Mouse (Mus musculus) forebrain, embryonic 11.5 days (tissue): ENCODE measurements around the gene Stim2. TPM values are rescaled to one million over a fixed set of nuclear protein-coding genes. Genes with fewer than 3 reads are reported as not detected.

Experiments
- ATAC-seq: fragments of 200-750 bp; cut with Nextera tagmentation; replicated peaks from 2 replicates; pipeline ENCODE4 v1.8.0; 2017; ENCODE audit warnings: moderate TSS enrichment; ENCODE audit not compliant: low FRiP score
- DNase-seq: peaks from one replicate; pipeline ENCODE4 v3.0.0-alpha.2; 2017; ENCODE audit warnings: low spot score
- H3K27ac ChIP-seq: fragments of 300-500 bp; sonication (generic); 2 replicates; pipeline ENCODE4 v1.5.1; 2014; ENCODE audit warnings: low read depth, low read length
- H3K27me3 ChIP-seq: fragments of 300-500 bp; sonication (generic); 2 replicates; pipeline ENCODE4 v1.6.1; 2014; ENCODE audit warnings: mild to moderate bottlenecking, low read length, mixed read lengths; ENCODE audit not compliant: control insufficient read depth, insufficient read depth
- H3K36me3 ChIP-seq: fragments of 300-500 bp; sonication (generic); 2 replicates; pipeline ENCODE4 v1.6.1; 2014; ENCODE audit warnings: mild to moderate bottlenecking, low read length, moderate library complexity, mixed read lengths; ENCODE audit not compliant: control insufficient read depth, insufficient read depth
- H3K4me1 ChIP-seq: fragments of 300-500 bp; sonication (generic); replicated peaks from 2 replicates; pipeline ENCODE4 v1.6.1; 2014; ENCODE audit warnings: low read length, mixed read lengths; ENCODE audit not compliant: control insufficient read depth, insufficient read depth
- H3K4me2 ChIP-seq: fragments of 300-500 bp; sonication (generic); 2 replicates; pipeline ENCODE4 v1.6.1; 2014; ENCODE audit warnings: low read depth, mild to moderate bottlenecking, low read length, moderate library complexity, mixed read lengths; ENCODE audit not compliant: severe bottlenecking
- H3K4me3 ChIP-seq: fragments of 300-500 bp; sonication (generic); 2 replicates; pipeline ENCODE4 v1.5.1; 2014; ENCODE audit warnings: low read depth, low read length
- H3K9ac ChIP-seq: fragments of 300-500 bp; sonication (generic); 2 replicates; pipeline ENCODE4 v1.6.1; 2014; ENCODE audit warnings: low read length
- H3K9me3 ChIP-seq: fragments of 300-500 bp; sonication (generic); 2 replicates; pipeline ENCODE4 v1.6.1; 2016; ENCODE audit warnings: low read length, mixed read lengths; ENCODE audit not compliant: control insufficient read depth
- WGBS: fragments of 180-500 bp; shearing (Covaris S2); extraction: QIAGEN DNeasy Blood & Tissue Kit; methylation state at CpG from one replicate; pipeline ENCODE4 v1.1.7; 2014; 5-methylcytosine and 5-hydroxymethylcytosine counted together
- polyA plus RNA-seq: library from polyadenylated mRNA; unstranded; fragments of >200 nt; fragmentation: Nextera tagmentation; extraction: Ambion mirVana; gene quantifications from 2 replicates; pipeline ENCODE4 v1.2.1, GENCODE M21; 2014

The Stim2 gene
- polyA plus RNA-seq, 1 experiment from 2014 or later, result 21.1 TPM

DNA sequence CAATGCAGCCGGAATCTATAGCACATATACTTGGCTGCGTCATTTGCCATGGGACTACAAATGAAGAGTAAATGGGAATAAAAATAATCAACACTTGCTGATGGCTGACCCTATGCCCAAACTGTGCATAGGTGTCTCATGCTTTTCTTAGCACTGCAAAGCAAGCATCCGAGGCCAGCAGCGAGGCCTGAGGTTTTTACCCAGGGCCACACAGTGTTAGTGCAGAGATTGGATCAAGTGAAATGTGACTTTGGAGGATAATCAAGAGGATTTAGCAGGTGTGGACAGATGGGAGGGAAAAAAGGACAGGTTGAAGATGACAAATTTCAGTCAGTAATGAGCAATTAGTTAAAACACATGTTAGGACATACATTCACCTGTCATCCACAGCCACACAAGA is 162.3 kb downstream of the Stim2 start:
- no peak for DNase-seq
- Histone ChIP-seq H3K36me3 (no peaks in the 10 kb centered on the region), H3K9ac (no peak overlapping the region), H3K27ac (no peak overlapping the region), H3K27me3 (no peaks in the 10 kb centered on the region), H3K9me3 (no peaks in the 10 kb centered on the region), H3K4me1 (no peaks in the 10 kb centered on the region), H3K4me3 (no peak overlapping the region), H3K4me2 (no peak overlapping the region)
- no peak for ATAC-seq
- WGBS, result 89% methylated on average over 4 of the region's 4 CpGs

DNA sequence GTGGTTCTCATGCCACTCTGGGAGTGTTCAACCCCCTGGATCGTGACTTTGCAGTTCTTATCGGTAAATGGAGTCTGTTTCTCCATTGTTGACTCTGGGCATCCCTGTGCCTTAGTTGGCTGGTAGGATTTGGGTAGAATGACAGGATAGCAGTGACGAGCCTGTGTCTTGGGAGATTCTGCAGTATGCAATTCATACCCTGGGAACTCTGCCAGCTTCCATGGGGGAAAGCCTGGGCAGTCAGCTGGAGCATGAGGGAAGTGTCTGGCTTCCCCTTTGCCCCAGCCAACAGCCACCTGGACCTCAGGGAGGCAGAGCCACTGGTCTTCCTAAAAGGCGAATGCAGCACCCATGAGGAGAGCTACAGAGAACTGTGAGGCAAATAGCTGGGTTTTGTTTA is 165.6 kb downstream of the Stim2 start:
- Histone ChIP-seq H3K9me3 (no peaks in the 10 kb centered on the region), H3K4me2 (no peak overlapping the region), H3K27ac (no peak overlapping the region), H3K9ac (no peak overlapping the region), H3K36me3 (no peaks in the 10 kb centered on the region), H3K4me1 (no peaks in the 10 kb centered on the region), H3K4me3 (no peak overlapping the region), H3K27me3 (no peaks in the 10 kb centered on the region)
- ATAC-seq (no peak), DNase-seq (no peak)
- WGBS, result 91% methylated on average over 4 of the region's 4 CpGs

Other genes with a start within 250 kb of the Stim2 start
- gene Tbc1d19, start 188.9 kb upstream of the Stim2 start, polyA plus RNA-seq, result 56.3 and 63.5 TPM in 2 replicates